In the genomic region with DNA sequence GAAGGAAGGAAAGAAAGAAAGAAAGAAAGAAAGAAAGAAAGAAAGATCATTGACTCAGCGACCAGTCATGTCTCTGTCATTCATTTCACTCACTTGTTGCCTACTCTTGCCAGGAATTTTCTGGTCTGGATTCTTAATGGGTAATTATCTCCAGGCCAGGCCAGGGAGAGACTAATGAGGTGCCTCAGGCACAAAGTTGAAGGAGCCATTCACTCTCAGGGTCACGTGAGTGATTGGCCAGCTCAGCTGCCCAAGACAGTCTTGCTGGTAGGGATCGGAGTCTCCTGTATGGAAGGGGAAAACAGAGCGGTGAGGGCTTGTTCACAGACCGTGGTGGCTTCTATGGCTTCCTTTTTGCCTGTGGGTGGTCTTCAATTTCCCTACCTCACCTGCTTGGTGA, we compare ENCODE assay signal across 19 mouse cellular contexts.
DNase-seq lines count a peak whose midpoint lies in the region; ATAC-seq and TF ChIP-seq lines count a peak whose summit lies in the region.
"Had no signal": no experiment of that assay in that cellular context is flagged by ENCODE, and none has a peak within 500 bp of the region (broad histone marks: within the 10 kb centered on the region; RNA-seq: fewer than 3 reads in every experiment).

No protein-coding gene starts in this region.

- peaks cover 31% of the 10 kb centered on the region for H3K27me3 ChIP-seq in intestine, embryonic 14.5 days (replicated peaks; ENCODE audit: control insufficient read depth, insufficient read depth, low read length)
- peaks cover 13% of the 10 kb centered on the region for H3K27me3 ChIP-seq in intestine, postnatal 0 days (replicated peaks; ENCODE audit: control insufficient read depth, insufficient read depth, low read length)
- peaks cover 9% of the 10 kb centered on the region; the same call in 1 of the 2 replicates for H3K27me3 ChIP-seq in hindbrain, embryonic 13.5 days

- DNase-seq in embryo, embryonic 10 days (ENCODE audit: low spot score): peak; percentile 48
- no peak for DNase-seq in embryo, embryonic 9.5 days (ENCODE audit: extremely low spot score)
- DNase-seq in intestine, embryonic 14.5 days (ENCODE audit: low spot score): no peak
- peak; percentile 46 for DNase-seq in MN1 (ENCODE audit: low spot score)
- DNase-seq in embryo, embryonic 11 days: peak; percentile 43
- DNase-seq in cerebellum, postnatal 36 days: no peak
- DNase-seq: adrenal gland, adult 2 months; adrenal gland, postnatal 25 days; B cell, adult 2 months; cerebellum, adult 2 months; cerebellum, postnatal 14 days; gastrocnemius, adult 2 months; gastrocnemius, postnatal 25 days had no signal

- H3K27ac ChIP-seq in intestine, embryonic 14.5 days (ENCODE audit: low read depth): no peak overlapping the region
- no peak overlapping the region for H3K27ac ChIP-seq in intestine, postnatal 0 days (ENCODE audit: low read depth, low read length)
- no peak overlapping the region for H3K27ac ChIP-seq in hindbrain, embryonic 13.5 days
- H3K27ac ChIP-seq: embryonic facial prominence, embryonic 13.5 days; gastrocnemius, adult 2 months; hindbrain, embryonic 12.5 days had no signal

- TF ChIP-seq CTCF in intestine, postnatal 0 days (IDR thresholded peaks at IDR 0.05; ENCODE audit: low read depth): no peak

- H3K9ac ChIP-seq in intestine, embryonic 14.5 days (ENCODE audit: low read length): no peak overlapping the region
- H3K9ac ChIP-seq in intestine, postnatal 0 days (ENCODE audit: low read depth, low read length): no peak overlapping the region
- no peak overlapping the region for H3K9ac ChIP-seq in hindbrain, embryonic 13.5 days
- H3K9ac ChIP-seq: embryonic facial prominence, embryonic 13.5 days; heart, embryonic 12.5 days; hindbrain, embryonic 12.5 days had no signal

- H3K4me1 ChIP-seq in intestine, embryonic 14.5 days (replicated peaks; ENCODE audit: control insufficient read depth, insufficient read depth, low read length): no peaks in the 10 kb centered on the region
- H3K4me1 ChIP-seq in intestine, postnatal 0 days (replicated peaks; ENCODE audit: control insufficient read depth, insufficient read depth, low read length): no peaks in the 10 kb centered on the region
- H3K4me1 ChIP-seq in hindbrain, embryonic 13.5 days (replicated peaks): peaks cover 49% of the 10 kb centered on the region

- no peaks in the 10 kb centered on the region for H3K36me3 ChIP-seq in intestine, embryonic 14.5 days (ENCODE audit: control insufficient read depth, insufficient read depth, low read length)
- H3K36me3 ChIP-seq in intestine, postnatal 0 days (ENCODE audit: control insufficient read depth, insufficient read depth): no peaks in the 10 kb centered on the region
- H3K36me3 ChIP-seq in hindbrain, embryonic 13.5 days: no peaks in the 10 kb centered on the region
- H3K36me3 ChIP-seq: embryonic facial prominence, embryonic 13.5 days; heart, embryonic 12.5 days; hindbrain, embryonic 12.5 days had no signal

- H3K4me2 ChIP-seq in intestine, embryonic 14.5 days (ENCODE audit: low read length): no peak overlapping the region
- H3K4me2 ChIP-seq in intestine, postnatal 0 days (replicated peaks; ENCODE audit: low read depth): no peak overlapping the region
- H3K4me2 ChIP-seq in hindbrain, embryonic 13.5 days: no peak overlapping the region
- H3K4me2 ChIP-seq: embryonic facial prominence, embryonic 13.5 days; heart, embryonic 12.5 days; hindbrain, embryonic 12.5 days had no signal

- H3K9me3 ChIP-seq in intestine, embryonic 14.5 days (ENCODE audit: control insufficient read depth, low read length): no peaks in the 10 kb centered on the region
- H3K9me3 ChIP-seq in intestine, postnatal 0 days (ENCODE audit: control insufficient read depth): no peaks in the 10 kb centered on the region
- no peaks in the 10 kb centered on the region for H3K9me3 ChIP-seq in hindbrain, embryonic 13.5 days
- H3K9me3 ChIP-seq: embryonic facial prominence, embryonic 13.5 days; heart, embryonic 12.5 days; hindbrain, embryonic 12.5 days had no signal

- no peak overlapping the region for H3K4me3 ChIP-seq in intestine, embryonic 14.5 days (ENCODE audit: low read depth, low read length)
- H3K4me3 ChIP-seq in intestine, postnatal 0 days (ENCODE audit: low read depth, low read length): no peak overlapping the region
- no peak overlapping the region for H3K4me3 ChIP-seq in hindbrain, embryonic 13.5 days
- H3K4me3 ChIP-seq: embryonic facial prominence, embryonic 13.5 days; gastrocnemius, adult 2 months; heart, embryonic 12.5 days; hindbrain, embryonic 12.5 days had no signal

- 24% methylated on average over 5 of the region's 5 CpGs for WGBS in intestine, embryonic 14.5 days
- 28% methylated on average over 5 of the region's 5 CpGs for WGBS in intestine, postnatal 0 days
- whole genome bisulfite sequencing in hindbrain, embryonic 13.5 days: 38% methylated on average over 5 of the region's 5 CpGs

- 0 out of 2 replicates have a peak, but pooled peaks have one; percentile 53 for ATAC-seq in intestine, embryonic 14.5 days (replicated peaks; ENCODE audit: low FRiP score, low TSS enrichment, low read depth)
- no peak for ATAC-seq in intestine, postnatal 0 days
- no peak for ATAC-seq in hindbrain, embryonic 13.5 days (ENCODE audit: low FRiP score)
- ATAC-seq: intestine, embryonic 16.5 days had no signal

Comparison
In these comparisons a context has a peak if more than half of its experiments do, and no peak if none do; other contexts are left out.
1. DNase-seq: peak in embryo, embryonic 10 days (single experiment), MN1 (single experiment) and embryo, embryonic 11 days (single experiment); none in embryo, embryonic 9.5 days (single experiment), intestine, embryonic 14.5 days (single experiment) and cerebellum, postnatal 36 days (0 of 2).